Mouse (Mus musculus): ENCODE measurements at regions not wholly inside any gene's neighbourhood (a gene's known extent, or its start where the extent isn't known, plus 50 kb on each side); places are given as distances from the start of the nearest gene placed in this dataset.

DNA sequence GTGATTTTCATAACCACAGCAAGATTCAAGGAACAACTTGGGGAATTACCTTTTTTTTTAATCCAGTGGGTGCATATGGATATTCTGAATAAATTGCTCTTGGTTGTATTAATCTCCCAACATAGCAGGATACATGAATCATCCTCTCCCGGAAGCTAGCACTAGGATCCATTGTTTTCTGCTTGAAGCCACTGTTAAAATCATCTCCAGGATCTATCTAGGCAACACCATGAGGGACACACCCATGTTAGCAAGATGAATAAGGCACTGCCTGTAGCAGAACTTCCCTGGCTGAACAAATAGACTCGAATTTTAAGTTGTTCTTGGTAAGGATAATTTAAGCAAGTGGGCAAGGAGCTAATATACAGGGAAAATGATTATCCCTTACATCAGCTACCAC is 427.8 kb downstream of the Cbln4 start:
- TF ChIP-seq CTCF (IDR thresholded peaks at IDR 0.05; ENCODE audit: low read depth, low read length) (no peak), EP300 (IDR thresholded peaks at IDR 0.05; ENCODE audit: insufficient read depth, low read depth, low read length) (no peak), POLR2A (IDR thresholded peaks at IDR 0.05; ENCODE audit: insufficient read depth, low read length) (no peak)

All from ES-Bruce4 (cell line).